ENCODE assay signal across 9 mouse cellular contexts in genomic region chr1:133977260-133977659, GRCm38 (mm10). TPM values are rescaled to one million over a fixed set of nuclear protein-coding genes. Genes with fewer than 3 reads are reported as not detected.
DNase-seq lines count a peak whose midpoint lies in the region; ATAC-seq and TF ChIP-seq lines count a peak whose summit lies in the region.
"Had no signal": no experiment of that assay in that cellular context is flagged by ENCODE, and none has a peak within 500 bp of the region (broad histone marks: within the 10 kb centered on the region; RNA-seq: fewer than 3 reads in every experiment).

No protein-coding gene starts in this region.

- 10% methylated on average over 7 of the region's 7 CpGs for WGBS in cerebellum, adult 2 months
- WGBS in intestine, postnatal 0 days, result 76% methylated on average over 7 of the region's 7 CpGs

- no peaks in the 10 kb centered on the region for H3K36me3 ChIP-seq in intestine, postnatal 0 days (ENCODE audit: control insufficient read depth, insufficient read depth)

- H3K27me3 ChIP-seq in cerebellum, adult 2 months (ENCODE audit: control insufficient read depth, insufficient read depth, low read length), result no peaks in the 10 kb centered on the region
- no peaks in the 10 kb centered on the region for H3K27me3 ChIP-seq in intestine, postnatal 0 days (replicated peaks; ENCODE audit: control insufficient read depth, insufficient read depth, low read length)

- TF ChIP-seq CTCF in cerebellum, adult 2 months (IDR thresholded peaks at IDR 0.05; ENCODE audit: borderline replicate concordance, insufficient read depth, low read depth, low read length), result no peak
- TF ChIP-seq CTCF in intestine, postnatal 0 days (IDR thresholded peaks at IDR 0.05; ENCODE audit: low read depth), result no peak

- H3K4me1 ChIP-seq in cerebellum, adult 2 months (ENCODE audit: control insufficient read depth, insufficient read depth, low read length), result peaks cover 68% of the 10 kb centered on the region
- H3K4me1 ChIP-seq in intestine, postnatal 0 days (replicated peaks; ENCODE audit: control insufficient read depth, insufficient read depth, low read length), result no peaks in the 10 kb centered on the region

- no peaks in the 10 kb centered on the region for H3K9me3 ChIP-seq in intestine, postnatal 0 days (ENCODE audit: control insufficient read depth)

- no peak overlapping the region for H3K4me3 ChIP-seq in cerebellum, adult 2 months (replicated peaks; ENCODE audit: insufficient read depth, low read depth, low read length)
- no peak overlapping the region for H3K4me3 ChIP-seq in intestine, postnatal 0 days (ENCODE audit: low read depth, low read length)

- DNase-seq in left cerebral cortex, postnatal 4 days, result peak; percentile 42
- no peak for DNase-seq in left cerebral cortex, adult 11 months (ENCODE audit: low spot score)
- peak; percentile 80 to 93 for DNase-seq in cerebellum, adult 2 months
- peak; percentile 78 for DNase-seq in fibroblast of lung, adult 2 months (ENCODE audit: low read depth)
- DNase-seq in lung, postnatal 10 days, result peak; percentile 63
- no peak for DNase-seq in spleen, postnatal 14 days (ENCODE audit: low spot score in 2 of 2)
- DNase-seq in ovary, postnatal 14 days (ENCODE audit: low spot score), result no peak
- DNase-seq: spleen, adult 18-20 months had no signal

- no peak for ATAC-seq in intestine, postnatal 0 days

- no peak for TF ChIP-seq POLR2A in cerebellum, adult 2 months (IDR thresholded peaks at IDR 0.05; ENCODE audit: borderline replicate concordance, insufficient read depth, low read length)

- intact Hi-C loops in left cerebral cortex, postnatal 4 days (cut with DNase I), result no loop called here

- peak overlapping the region; percentile 80 for H3K27ac ChIP-seq in cerebellum, adult 2 months (ENCODE audit: insufficient read depth, low read length)
- no peak overlapping the region for H3K27ac ChIP-seq in intestine, postnatal 0 days (ENCODE audit: low read depth, low read length)

- H3K4me2 ChIP-seq in intestine, postnatal 0 days (replicated peaks; ENCODE audit: low read depth), result no peak overlapping the region

- no peak overlapping the region for H3K9ac ChIP-seq in intestine, postnatal 0 days (ENCODE audit: low read depth, low read length)

RNA-seq across cellular contexts. Expression of gene Prelp, which starts 56.0 kb away (rescaled TPM):
- total RNA-seq in left cerebral cortex, postnatal 4 days (2021), result 1 to 10 TPM; 1.9 to 2.6 TPM
- 7.5 and 10.6 TPM in 2 replicates for polyA plus RNA-seq in cerebellum, adult 2 months (2012; rRNA removed)
- polyA plus RNA-seq in intestine, postnatal 0 days (2015; fragmentation: Nextera tagmentation; extraction: Ambion mirVana), result 3.3 and 4.1 TPM in 2 replicates

RNA-seq across cellular contexts. Expression of gene Fmod, which starts 59.8 kb away (rescaled TPM):
- total RNA-seq in left cerebral cortex, postnatal 4 days (2021), result 10 to 100 TPM; 19.0 to 20.0 TPM
- polyA plus RNA-seq in cerebellum, adult 2 months (2012; rRNA removed), result 7.5 and 10.8 TPM in 2 replicates
- 2.2 and 2.4 TPM in 2 replicates for polyA plus RNA-seq in intestine, postnatal 0 days (2015; fragmentation: Nextera tagmentation; extraction: Ambion mirVana)

Comparison
In these comparisons a context has a peak if more than half of its experiments do, and no peak if none do; other contexts are left out.
1. DNase-seq: peak in left cerebral cortex, postnatal 4 days (single experiment), cerebellum, adult 2 months (2 of 2), fibroblast of lung, adult 2 months (single experiment) and lung, postnatal 10 days (single experiment); none in left cerebral cortex, adult 11 months (single experiment), spleen, postnatal 14 days (0 of 2) and ovary, postnatal 14 days (single experiment).